Mouse (Mus musculus): ENCODE measurements around the gene Cadps.

Gene Cadps

GRCm38 (mm10) chr14:12405201-12405600, 417.7 kb downstream of the Cadps start:
- in situ Hi-C loops (cut with MboI; ENCODE audit: unreplicated experiment in 2 of 2), result no loop called here

DNA sequence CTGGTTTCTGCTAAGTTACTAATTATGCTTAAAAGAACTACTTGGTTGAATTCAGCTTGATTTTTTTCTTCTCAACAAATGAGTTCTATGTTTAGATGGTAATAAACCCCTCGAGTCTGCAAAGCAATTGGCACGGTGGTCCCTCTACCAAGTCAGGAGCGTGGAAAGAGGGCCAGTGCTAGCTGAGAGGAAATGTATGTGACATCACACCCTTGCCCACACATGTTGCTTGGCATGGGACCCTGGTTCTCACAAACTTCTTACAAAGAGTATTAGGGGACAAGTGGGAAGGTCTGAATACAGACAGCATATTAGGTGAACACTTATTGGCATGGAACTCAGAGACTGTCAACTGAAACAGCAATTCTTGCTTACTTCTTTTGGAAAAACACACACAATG, 418.2 kb downstream of the Cadps start:
- in situ Hi-C loops (cut with MboI; ENCODE audit: unreplicated experiment in 2 of 2), result no loop called here

DNA sequence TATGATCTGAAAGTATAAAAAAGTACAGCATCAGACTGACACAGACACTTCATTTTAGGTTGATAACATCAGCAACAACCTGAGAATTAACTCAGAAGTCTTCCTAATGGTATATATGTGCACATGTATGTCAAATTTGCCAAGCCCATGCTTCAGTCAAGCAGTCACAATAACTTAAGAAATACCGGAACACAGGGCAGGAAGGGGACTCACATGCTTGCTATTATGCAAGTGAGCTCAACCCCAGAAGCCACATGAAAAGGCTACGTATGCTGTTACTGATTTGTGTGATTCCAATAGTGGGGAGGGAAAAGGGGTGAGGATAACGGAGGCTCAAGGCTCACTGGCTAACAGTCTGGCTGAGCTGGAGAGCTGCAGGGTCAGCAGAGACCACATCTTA, 418.8 kb downstream of the Cadps start:
- in situ Hi-C loops (cut with MboI; ENCODE audit: unreplicated experiment in 2 of 2), result no loop called here

DNA sequence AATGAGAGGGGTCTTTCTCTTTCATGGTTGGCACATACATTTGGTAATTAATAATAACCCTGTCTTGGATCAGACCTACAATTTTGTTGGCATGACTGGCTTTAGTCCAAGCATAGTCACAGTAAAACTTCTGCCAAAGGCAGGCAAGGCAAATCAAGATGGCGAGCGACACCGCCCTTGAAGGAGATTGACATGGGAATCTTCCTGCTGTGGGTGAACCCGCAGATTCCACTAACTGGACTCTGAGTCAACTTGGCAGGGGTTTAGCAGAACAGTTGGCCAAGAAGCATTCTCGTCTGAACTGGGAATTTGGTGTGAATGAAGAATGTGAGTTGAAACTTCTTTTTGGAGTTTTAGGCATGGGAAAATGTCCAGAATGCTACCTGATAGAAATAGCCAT, 422.8 kb downstream of the Cadps start:
- in situ Hi-C loops (cut with MboI; ENCODE audit: unreplicated experiment in 2 of 2), result no loop called here

GRCm38 (mm10) chr14:12397561-12397960, 425.3 kb downstream of the Cadps start:
- in situ Hi-C loops (cut with MboI; ENCODE audit: unreplicated experiment in 2 of 2), result no loop called here

DNA sequence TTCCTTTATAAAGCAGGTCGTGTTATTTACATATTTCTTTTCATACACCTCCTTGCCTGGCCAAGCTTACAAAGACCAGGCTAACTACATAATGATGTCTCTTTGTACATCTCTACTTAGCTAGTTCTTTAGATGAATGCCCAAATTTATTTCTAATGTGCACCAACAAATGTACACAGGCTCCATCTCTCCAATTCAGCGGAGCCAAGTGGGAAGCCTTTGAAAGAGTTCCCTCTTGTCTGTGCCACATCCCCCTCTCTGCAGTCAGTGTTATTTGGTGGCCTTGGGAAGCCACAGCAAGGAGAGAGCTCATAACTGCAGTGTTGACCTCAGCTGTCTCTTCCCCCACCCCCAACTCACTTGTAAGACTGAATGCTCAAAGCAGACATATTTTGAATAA, 428.6 kb downstream of the Cadps start:
- in situ Hi-C loops (cut with MboI; ENCODE audit: unreplicated experiment in 2 of 2), result no loop called here

GRCm38 (mm10) chr14:12393271-12393861, 429.5 kb downstream of the Cadps start:
- in situ Hi-C loops (cut with MboI; ENCODE audit: unreplicated experiment in 2 of 2), result no loop called here

GRCm38 (mm10) chr14:12391167-12391566, 431.7 kb downstream of the Cadps start:
- in situ Hi-C loops (cut with MboI; ENCODE audit: unreplicated experiment in 2 of 2), result no loop called here

DNA sequence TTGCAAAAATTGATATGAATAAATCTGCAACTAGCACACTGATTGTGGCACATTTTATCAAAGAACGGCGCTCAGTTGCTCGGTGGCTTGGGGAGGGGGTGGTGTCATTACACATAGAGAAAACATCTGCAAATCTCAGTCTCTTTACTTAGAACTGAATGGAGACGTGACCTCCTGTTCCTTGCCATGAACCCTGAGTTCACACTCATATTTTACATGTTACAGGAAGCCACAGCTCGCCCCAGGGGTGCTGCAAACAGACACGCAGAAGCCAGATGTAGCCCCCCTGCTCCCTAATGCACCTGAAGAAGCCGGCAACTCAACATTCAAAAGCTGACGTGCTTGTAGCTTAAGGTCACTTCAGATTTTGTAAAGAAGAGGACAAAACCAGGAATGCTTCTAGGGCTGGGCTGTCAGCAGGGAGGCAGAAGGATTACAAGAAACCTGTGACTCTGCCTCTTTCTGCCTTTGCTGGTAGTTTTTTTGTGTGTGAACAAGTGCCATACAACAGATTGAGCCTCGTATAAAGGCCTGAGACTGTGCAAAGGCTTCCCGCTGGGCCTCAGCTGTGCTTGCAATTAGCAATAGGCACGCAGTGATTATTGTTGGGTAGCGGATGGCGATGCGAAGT, 434.0 kb downstream of the Cadps start:
- in situ Hi-C loops (cut with MboI; ENCODE audit: unreplicated experiment in 2 of 2), result no loop called here

DNA sequence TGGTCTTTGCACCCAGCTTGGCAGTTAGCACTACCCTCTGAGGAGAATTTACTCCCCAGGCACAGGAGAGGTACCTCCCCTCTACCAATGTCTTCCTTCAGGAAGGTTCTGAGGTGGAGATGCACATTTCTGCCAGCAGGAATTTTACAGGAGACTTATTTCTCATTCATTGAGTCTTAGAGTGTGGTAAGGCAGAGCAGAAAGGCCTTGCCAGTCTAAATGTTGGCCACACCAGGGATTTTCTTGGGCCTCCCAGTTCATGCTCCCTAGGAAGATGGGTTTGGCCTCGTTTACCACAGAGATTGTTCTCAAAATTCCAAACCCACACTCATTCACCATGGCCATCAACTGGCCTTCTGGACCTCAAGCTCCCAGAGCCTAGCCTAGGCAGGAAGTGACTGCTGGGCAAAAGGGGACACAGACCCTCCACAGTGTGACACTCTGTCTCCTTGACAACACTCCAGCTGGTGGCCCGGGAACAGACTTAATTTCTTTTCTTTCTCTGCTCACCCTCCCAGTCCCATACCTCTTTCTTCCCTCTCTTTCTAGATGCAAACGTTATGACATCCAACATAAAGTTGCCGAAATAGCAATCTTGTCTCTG, 434.6 kb downstream of the Cadps start:
- in situ Hi-C loops (cut with MboI; ENCODE audit: unreplicated experiment in 2 of 2), result no loop called here

- in situ Hi-C loops (cut with MboI; ENCODE audit: unreplicated experiment in 2 of 2), result no loop called here
Observed at GRCm38 (mm10) chr14:12387176-12387575, 435.7 kb downstream of the Cadps start.

GRCm38 (mm10) chr14:12377883-12378282, 445.0 kb downstream of the Cadps start:
- in situ Hi-C loops (cut with MboI; ENCODE audit: unreplicated experiment in 2 of 2), result no loop called here

DNA sequence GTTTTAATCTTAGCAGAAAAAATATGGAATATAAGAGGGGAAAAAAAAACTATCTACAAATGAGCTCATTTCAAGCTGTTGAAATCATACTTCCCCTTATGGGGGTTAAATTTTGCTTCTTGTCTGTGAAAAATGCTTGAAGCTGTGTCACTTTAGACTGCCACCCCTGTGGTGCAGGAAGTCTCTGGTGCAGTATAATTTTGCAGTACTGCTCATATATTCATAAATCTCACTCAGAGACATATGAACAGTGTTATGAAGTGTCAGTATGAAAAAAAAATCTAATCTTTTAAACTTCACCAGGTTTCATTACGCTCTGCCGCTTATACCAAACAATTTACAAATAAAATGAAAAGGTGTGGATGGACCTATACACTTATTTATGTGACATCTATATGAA, 445.6 kb downstream of the Cadps start:
- in situ Hi-C loops (cut with MboI; ENCODE audit: unreplicated experiment in 2 of 2), result no loop called here

GRCm38 (mm10) chr14:12375451-12375850, 447.4 kb downstream of the Cadps start:
- in situ Hi-C loops (cut with MboI; ENCODE audit: unreplicated experiment in 2 of 2), result no loop called here

- in situ Hi-C loops (cut with MboI; ENCODE audit: unreplicated experiment in 2 of 2), result no loop called here
Observed at GRCm38 (mm10) chr14:12350271-12350916, 472.5 kb downstream of the Cadps start.

- in situ Hi-C loops (cut with MboI; ENCODE audit: unreplicated experiment in 2 of 2), result no loop called here
Observed at GRCm38 (mm10) chr14:12349334-12350090, 473.4 kb downstream of the Cadps start.

DNA sequence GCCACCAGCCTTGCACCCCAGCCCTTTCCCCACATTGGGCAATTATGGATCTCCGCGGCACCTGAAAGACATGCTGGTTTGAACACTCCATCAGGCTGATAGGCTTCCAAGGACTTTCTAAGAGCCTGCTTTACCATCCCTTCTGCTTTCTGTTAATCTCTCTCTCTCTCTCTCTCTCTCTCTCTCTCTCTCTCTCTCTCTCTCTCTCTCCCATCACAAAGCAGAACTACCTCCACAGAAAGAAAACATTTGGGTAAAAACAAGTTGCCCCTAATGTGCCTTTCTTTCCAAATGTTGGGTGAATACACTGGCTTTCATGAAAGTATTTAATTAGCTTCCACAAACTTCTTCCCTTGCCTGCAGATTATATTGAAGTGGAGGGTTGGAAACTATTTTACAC, 474.8 kb downstream of the Cadps start, which contains the start of gene Fezf2:
Fezf2 (minus strand) TSS at position 101 of the 400 bp plus-strand sequence.
- in situ Hi-C loops (cut with MboI; ENCODE audit: unreplicated experiment in 2 of 2), result no loop called here

GRCm38 (mm10) chr14:12346865-12347600, 475.8 kb downstream of the Cadps start:
- in situ Hi-C loops (cut with MboI; ENCODE audit: unreplicated experiment in 2 of 2), result no loop called here

DNA sequence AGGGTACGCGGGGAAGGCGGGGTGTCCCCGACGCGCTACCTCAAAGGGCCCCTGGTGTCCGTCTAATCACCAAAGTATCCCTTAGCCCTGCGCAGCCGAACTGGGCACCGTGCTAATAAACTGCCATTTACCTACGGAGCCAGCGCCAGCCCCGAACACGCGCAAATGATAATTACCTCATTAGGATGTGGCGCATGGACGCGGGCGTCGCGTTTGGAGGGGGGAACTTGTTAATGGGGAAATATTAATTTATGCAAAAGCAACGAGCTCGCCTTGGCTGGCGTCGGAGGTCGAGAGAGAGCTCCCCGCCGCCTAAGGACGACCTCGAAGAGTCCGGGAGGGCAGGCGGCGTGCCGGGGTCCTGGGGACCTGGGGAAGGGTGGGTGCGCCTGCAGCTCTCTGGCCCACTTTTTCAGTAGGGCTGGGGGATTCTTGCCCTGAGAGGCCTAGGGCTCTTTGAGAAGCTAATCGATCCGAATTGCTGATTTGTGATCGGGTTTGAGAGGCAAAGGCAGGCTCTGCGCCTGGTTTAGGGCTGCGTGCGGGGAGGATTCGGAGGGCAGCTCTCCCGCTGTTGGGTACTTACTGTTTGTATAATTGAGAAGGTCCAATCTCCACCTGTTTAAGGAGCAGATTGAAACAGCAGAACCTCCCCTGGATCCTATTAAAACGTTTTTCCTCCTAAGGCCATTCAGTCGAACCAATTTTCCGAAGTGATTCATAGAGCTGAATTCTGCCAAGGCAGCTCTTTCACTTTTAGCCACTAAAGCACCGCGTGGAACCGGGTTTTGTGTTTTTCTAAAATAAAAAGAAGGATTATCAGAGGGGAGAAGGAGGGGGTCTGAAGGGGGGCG, 476.6 kb downstream of the Cadps start:
- in situ Hi-C loops (cut with MboI; ENCODE audit: unreplicated experiment in 2 of 2), result no loop called here
